Mouse (Mus musculus) ovary, postnatal 10 days (tissue): ENCODE results near the gene Kntc1.
"Not testable (repeated sequence)": the region's sequence is repeated elsewhere in the genome, so short reads cannot be mapped to it uniquely, and the experiment has no call there.

Experiments used
- DNase-seq: peaks from one replicate; pipeline ENCODE4 v3.0.0; 2022; ENCODE audit warnings: low spot score

Gene Kntc1

GRCm38 (mm10) chr5:123749065-123750064 is at the start of gene Kntc1, which contains the start of gene Rsrc2:
Gene Kntc1, plus strand, starts transcription at chr5:123749716.
Gene Rsrc2, minus strand, starts transcription at chr5:123749414.
- peak; percentile 96 for DNase-seq

GRCm38 (mm10) chr5:123700625-123701024 is 48.9 kb upstream of the Kntc1 start:
- no peak for DNase-seq

- DNase-seq: no peak
Observed at GRCm38 (mm10) chr5:123708598-123708997, 40.9 kb upstream of the Kntc1 start.

GRCm38 (mm10) chr5:123709571-123709970 is 39.9 kb upstream of the Kntc1 start:
- DNase-seq: no peak

- DNase-seq: no peak
Observed at GRCm38 (mm10) chr5:123713782-123714181, 35.7 kb upstream of the Kntc1 start.

- DNase-seq: no peak
Observed at GRCm38 (mm10) chr5:123714622-123715021, 34.9 kb upstream of the Kntc1 start.

GRCm38 (mm10) chr5:123720328-123721311 is 28.9 kb upstream of the Kntc1 start, which contains the start of gene Zcchc8:
Gene Zcchc8, minus strand, starts transcription at chr5:123721100.
- peak; percentile 79 for DNase-seq

GRCm38 (mm10) chr5:123723816-123724215 is 25.7 kb upstream of the Kntc1 start:
- not testable (repeated sequence) for DNase-seq

GRCm38 (mm10) chr5:123730981-123731380 is 18.5 kb upstream of the Kntc1 start:
- no peak for DNase-seq

- no peak for DNase-seq
Observed at GRCm38 (mm10) chr5:123744358-123744757, 5.2 kb upstream of the Kntc1 start.

GRCm38 (mm10) chr5:123746253-123746652 is 3.3 kb upstream of the Kntc1 start:
- DNase-seq: no peak

GRCm38 (mm10) chr5:123747604-123748003 is 1.9 kb upstream of the Kntc1 start:
- DNase-seq: no peak

- no peak for DNase-seq
Observed at GRCm38 (mm10) chr5:123748339-123749064, 1.0 kb upstream of the Kntc1 start.

GRCm38 (mm10) chr5:123765506-123765905 is 16.0 kb downstream of the Kntc1 start:
- DNase-seq: no peak

GRCm38 (mm10) chr5:123766455-123766854 is 16.9 kb downstream of the Kntc1 start:
- DNase-seq: not testable (repeated sequence)

GRCm38 (mm10) chr5:123773441-123773840 is 23.9 kb downstream of the Kntc1 start:
- DNase-seq: no peak

GRCm38 (mm10) chr5:123780716-123781115 is 31.2 kb downstream of the Kntc1 start:
- DNase-seq: no peak

GRCm38 (mm10) chr5:123781864-123782263 is 32.3 kb downstream of the Kntc1 start:
- DNase-seq: no peak

GRCm38 (mm10) chr5:123788976-123789375 is 39.5 kb downstream of the Kntc1 start:
- no peak for DNase-seq

- DNase-seq: no peak
Observed at GRCm38 (mm10) chr5:123793081-123793480, 43.6 kb downstream of the Kntc1 start.

- no peak for DNase-seq
Observed at GRCm38 (mm10) chr5:123806334-123806733, 56.8 kb downstream of the Kntc1 start.
